Mouse (Mus musculus) gonadal fat pad, adult 2 months (tissue): ENCODE data around the gene Tpcn1. TPM values are rescaled to one million over a fixed set of nuclear protein-coding genes. Genes with fewer than 3 reads are reported as not detected.

Experiments
- DNase-seq: peaks from one replicate; pipeline ENCODE4 v3.0.0-alpha.2; 2012; ENCODE audit warnings: low read depth
- polyA plus RNA-seq: library from polyadenylated mRNA; depleted of rRNA; stranded (reverse); fragments of >200 nt; gene quantifications from 2 replicates; pipeline ENCODE4 v1.2.3, GENCODE M21; 2012; rRNA removed

The Tpcn1 gene
- 68.0 and 79.0 TPM in 2 replicates for polyA plus RNA-seq

- DNase-seq: no peak
Observed at GRCm38 (mm10) chr5:120588569-120589094, at the start of gene Tpcn1, which contains the start of gene Iqcd. Tpcn1 (minus strand) TSS chr5:120588673. Iqcd (plus strand) TSS chr5:120589016.

- no peak for DNase-seq
Observed at GRCm38 (mm10) chr5:120635633-120636032, 47.2 kb upstream of the Tpcn1 start.

DNA sequence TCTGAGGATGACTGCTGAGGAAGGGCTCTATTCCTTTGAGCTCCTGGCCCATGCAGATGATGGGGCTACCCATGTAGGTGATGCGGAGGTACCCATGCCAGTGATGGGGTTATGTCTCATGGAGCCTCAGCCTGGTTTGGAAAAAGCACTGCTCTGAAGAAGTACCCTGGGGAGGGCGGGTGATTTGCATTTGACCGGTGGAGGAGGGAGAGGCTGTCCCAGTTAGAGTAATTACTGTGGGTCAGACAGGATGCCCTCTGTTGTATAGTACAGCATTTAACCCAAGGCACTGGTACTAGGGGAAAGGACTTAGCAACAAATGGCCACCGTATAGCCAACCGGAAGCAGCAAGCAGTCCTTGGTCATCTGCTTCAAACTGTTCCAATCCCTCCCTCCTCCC is 46.4 kb upstream of the Tpcn1 start:
- DNase-seq: no peak

- no peak for DNase-seq
Observed at GRCm38 (mm10) chr5:120634131-120634530, 45.7 kb upstream of the Tpcn1 start, which contains the start of gene Cfap73. Cfap73 (minus strand) TSS chr5:120634235.

DNA sequence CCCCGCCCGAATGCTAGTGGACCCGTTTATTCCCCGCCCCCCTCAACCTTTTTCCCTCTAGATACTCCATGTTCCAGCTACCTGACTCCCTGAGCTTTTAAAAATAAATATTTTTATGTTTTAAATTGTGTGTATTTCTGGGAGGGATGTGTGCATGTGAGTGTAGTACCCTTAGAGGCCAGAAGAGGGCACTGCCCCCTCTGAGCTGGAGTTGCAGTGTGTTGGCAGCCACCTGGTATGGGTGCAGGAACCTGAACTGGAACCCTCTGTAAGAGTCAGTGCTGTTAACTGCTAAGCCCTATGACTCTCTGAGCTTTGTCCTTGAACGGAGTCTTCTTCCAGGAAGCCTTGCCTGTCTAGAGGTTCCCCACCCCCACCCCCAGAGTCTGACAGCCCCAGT is 43.4 kb upstream of the Tpcn1 start:
- DNase-seq: no peak

DNA sequence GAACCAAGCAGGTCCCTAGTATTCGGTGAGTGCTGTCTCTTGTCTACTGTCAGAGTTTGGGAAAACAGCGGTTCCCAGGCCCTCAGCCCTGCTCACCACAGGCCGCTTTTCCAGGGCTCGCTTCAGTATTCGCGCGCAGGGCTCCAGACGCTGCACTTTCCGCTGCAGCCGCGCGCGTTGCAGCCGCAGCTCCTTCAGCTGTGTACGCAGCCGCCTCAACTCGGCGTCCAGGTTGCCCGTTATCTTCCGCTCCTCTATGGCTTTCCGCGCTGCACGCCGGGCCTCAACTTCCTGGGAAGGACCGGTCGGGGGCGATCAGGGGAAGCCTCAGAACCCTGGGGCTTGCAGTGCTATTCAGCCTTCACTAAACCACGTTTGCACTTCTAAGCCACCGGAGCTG is 42.7 kb upstream of the Tpcn1 start:
- no peak for DNase-seq

DNA sequence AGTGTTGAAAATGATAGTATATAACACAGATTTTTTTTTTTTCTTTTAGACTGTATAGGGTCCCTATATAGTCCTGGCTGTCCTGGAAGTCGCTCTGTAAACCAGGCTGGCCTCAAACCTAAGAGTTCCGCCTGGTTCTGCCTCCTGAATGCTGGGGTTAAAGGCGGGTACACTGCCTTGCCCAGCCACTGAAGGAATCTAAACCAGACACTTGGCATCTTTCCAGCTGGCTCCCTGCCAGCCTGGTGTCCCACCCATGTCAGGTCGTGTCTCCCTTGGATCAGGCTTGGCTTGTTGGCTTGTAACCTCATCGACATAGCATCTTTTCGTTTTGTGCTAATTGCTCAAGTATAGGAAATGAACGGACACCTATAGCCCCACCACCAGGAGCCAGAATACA is 40.2 kb upstream of the Tpcn1 start:
- no peak for DNase-seq

GRCm38 (mm10) chr5:120627515-120628300 is 39.2 kb upstream of the Tpcn1 start:
- no peak for DNase-seq

DNA sequence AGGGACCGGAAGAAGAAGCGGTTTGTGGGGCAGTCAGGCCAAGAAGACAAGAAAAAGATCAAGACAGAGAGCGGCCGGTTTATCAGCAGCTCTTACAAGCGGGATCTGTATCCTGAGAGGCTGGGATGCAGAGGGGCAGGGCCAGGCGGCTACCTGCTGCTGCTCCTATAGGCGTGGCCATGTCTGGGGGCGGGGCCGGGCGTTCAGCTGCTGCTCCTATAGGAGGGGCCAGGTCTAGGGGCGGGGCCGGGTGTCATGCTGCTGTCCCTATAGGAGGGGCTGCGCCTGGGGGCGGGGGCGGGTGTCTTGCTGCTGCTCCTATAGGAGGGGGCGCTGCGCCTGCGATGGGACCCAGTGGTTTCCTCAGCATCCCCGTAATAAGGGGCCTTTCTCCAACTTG is 37.9 kb upstream of the Tpcn1 start:
- no peak for DNase-seq

DNA sequence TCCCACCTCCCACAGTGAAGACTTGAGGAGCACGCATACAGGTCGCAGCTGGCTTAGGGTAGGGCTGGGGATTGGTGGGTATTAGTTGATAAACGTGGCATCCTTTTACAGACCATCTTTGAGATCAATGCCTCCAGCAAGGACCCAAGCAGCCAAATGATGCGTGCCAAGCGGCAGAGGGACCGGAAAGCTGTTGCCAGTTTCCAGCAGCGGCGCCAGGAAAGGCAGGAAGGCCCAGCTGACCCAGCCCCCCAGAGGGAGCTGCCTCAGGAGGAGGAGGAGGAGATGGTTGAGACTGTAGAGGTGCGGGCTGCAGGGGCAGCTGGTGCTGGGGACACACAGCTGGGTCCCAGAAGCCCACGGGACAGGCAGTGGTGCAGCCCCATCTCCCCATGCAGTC is 36.0 kb upstream of the Tpcn1 start:
- DNase-seq: no peak

- DNase-seq: no peak
Observed at GRCm38 (mm10) chr5:120622198-120622851, 33.9 kb upstream of the Tpcn1 start.

DNA sequence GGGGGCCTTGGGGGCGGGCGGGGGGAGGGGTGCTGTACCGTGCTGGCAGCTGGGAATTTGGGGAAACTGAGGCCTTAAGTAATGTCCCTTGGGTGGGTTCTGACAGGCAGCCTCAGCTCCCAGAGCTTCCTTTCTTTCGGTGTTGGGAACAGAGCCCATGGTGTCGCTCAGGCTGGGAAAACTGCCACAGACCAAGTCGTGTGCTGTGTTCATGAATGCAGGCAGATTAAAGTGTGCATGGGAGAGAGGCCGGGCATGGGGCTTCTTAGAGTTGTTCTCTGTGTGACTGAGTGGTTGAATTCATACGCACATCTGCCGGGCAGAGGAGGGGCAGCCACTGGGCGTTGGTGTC is 33.3 kb upstream of the Tpcn1 start:
- no peak for DNase-seq

DNA sequence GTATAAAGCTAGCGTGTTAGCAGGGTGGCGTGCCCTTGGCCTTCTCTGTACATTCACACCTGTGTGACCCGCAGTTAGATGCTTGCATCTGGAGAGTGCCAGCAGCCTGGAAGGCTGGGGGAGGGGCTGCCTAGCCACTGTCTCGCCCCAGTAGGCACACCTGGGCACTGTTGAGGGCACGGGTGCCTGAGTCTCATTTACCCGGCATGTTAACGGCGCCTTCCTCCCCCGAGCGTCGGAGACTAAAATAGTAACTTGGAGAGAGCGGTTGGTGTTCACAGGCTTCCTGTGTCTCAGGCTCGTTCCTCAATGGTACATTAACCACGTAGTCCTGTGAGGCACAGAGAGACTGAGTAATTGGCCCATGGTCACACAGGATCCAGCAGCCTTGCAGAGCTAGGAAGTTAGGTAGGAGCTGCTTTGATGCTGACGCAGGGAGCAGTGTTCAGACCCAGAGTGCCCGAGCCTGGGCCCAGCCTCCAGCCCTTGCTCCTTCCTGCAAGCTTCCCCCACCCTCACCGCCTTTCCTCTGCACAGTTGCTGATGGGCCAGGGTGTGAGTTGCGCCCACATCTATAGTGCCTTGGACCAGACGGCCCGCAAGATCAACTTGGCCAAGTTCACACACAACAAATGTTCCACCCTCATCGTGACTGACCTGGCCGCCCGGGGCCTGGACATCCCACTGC is 32.7 kb upstream of the Tpcn1 start:
- no peak for DNase-seq

DNA sequence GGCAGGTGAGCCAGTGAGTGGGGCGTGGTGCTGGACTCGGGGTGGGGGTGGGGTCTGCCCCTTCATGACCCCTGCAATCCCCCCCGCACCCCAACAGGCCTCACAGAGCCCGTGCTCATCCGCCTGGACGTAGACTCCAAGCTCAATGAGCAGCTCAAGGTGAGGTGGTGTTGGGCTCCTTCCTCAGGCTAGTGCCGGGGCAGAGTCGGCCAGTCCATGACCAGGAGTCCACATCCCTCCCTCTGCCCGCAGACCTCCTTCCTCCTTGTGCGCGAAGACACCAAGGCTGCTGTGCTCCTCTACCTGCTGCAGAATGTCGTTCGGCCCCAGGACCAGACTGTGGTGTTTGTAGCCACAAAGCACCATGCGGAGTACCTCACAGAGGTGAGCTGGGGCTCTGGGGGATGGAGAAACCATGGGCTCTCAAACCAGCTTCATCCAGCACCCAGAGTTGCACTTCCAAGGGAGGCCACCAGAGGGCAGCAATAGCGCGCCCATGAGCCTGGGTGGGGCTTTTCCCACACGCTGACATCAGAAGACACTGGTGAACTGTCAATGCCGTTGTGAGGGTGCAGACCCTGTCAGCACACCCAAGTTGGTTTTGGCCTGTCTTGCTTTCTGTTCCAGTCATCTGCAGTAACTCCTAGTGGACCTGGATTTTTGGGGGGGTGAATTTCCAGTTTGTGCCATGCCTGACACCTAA is 32.1 kb upstream of the Tpcn1 start:
- DNase-seq: no peak

- DNase-seq: no peak
Observed at GRCm38 (mm10) chr5:120619201-120619600, 30.7 kb upstream of the Tpcn1 start.

DNA sequence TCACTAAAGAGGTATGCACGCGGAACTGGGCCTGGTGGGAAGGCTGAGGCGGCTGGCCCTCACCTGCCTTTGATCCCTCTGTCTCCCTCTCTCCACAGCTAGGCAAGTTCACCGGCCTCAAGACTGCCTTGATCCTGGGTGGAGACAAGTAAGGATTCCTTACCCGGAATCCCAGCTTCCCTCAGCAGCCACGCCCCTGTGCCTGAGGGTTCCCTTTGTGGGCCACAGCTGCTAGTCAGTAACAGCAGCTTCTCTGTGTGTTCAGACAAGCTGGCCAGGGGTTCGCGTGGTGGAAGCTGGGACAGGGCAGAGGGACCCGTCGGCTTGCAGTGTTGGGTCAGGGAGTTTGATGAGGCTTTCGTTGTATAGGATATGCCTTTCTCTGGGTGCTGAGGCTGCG is 30.3 kb upstream of the Tpcn1 start:
- no peak for DNase-seq

- DNase-seq: no peak
Observed at GRCm38 (mm10) chr5:120615903-120616302, 27.4 kb upstream of the Tpcn1 start.

DNA sequence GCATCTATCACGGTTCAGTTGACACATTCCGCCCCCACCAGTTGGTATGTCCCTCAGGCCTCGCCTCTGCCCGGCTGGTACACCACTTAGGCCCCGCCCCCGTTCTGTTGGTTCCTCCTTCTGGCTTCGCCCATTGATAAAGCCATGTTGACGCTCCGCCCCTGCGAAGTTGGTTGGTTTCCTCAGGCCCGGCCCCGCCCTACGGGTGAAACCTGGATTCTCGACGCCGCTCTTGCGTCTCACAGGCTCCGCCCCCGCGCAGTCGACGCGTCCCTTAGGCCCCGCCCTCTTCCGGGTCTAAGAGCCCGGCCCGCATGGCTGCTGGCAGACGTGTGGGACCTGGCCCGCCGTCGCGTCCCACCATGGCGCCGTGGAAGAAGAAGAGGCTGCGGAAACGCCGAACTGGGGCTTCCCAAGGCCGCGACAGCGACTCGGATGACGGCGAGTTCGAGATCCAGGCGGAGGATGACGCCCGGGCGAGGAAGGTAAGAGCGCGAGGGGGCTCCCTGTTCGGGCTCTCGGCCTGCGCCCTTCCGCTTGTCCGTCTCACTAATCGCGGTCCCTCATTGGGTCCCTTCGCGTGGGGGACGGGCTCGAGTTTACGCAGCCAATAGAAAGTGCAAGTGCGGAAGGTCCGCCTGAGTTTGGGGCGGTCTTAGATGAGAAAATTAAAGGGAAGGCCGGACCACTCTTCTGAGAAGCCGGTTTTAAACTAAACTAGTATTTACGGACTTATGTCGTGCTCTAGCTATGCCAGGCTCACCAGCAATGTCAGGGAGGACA is 24.5 kb upstream of the Tpcn1 start:
- DNase-seq: peak; percentile 93

GRCm38 (mm10) chr5:120612442-120612821 is 24.0 kb upstream of the Tpcn1 start, which contains the start of the genes Rita1 and Ddx54:
Rita1 (minus strand) TSS chr5:120612589.
Ddx54 (plus strand) TSS chr5:120612739.
- no peak for DNase-seq

DNA sequence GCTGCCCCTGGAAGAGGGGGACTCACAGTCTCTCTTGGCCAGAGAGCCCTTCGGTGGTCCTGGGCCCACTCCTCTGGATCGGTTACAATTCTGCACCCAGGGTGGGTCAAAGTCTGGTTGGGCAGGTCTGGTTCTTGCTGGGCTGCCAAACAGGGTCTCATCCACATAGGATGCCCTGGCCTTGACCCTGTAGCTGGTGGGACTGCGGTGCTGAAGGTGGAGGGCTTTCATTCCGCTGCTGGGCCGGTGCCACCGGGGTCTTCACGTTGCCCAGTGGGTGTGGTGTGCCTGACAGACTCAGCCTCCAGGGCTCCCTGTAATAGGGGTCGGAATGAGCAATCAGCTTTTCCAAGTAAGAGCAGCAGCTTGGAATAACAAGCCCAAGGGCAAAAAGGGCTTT is 22.9 kb upstream of the Tpcn1 start:
- DNase-seq: no peak

DNA sequence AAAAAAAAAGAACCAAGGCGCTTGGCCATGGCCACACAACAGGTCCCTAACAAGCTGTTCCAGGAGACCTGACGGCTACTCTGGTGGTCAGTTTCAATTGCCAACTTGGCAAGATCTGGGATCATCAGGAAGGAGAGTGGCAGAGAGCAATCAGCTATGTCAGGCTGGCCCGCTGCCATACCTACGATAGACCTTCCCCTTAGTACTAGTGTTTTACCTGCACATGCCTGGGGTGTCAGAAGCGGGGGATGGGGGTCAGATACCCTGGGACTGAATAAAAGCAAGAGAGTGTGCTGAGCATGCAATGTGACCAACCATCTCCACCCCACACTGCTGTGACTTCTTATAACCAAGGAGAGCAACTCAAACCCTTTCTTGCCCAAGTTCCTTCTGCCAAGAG is 22.4 kb upstream of the Tpcn1 start:
- DNase-seq: no peak
